Mouse (Mus musculus) gastrocnemius, postnatal 25 days (tissue): ENCODE measurements at regions not wholly inside any gene's neighbourhood (a gene's known extent, or its start where the extent isn't known, plus 50 kb on each side); places are given as distances from the start of the nearest gene placed in this dataset.

Experiments
- DNase-seq: peaks from one replicate; pipeline ENCODE4 v3.0.0; 2022

DNA sequence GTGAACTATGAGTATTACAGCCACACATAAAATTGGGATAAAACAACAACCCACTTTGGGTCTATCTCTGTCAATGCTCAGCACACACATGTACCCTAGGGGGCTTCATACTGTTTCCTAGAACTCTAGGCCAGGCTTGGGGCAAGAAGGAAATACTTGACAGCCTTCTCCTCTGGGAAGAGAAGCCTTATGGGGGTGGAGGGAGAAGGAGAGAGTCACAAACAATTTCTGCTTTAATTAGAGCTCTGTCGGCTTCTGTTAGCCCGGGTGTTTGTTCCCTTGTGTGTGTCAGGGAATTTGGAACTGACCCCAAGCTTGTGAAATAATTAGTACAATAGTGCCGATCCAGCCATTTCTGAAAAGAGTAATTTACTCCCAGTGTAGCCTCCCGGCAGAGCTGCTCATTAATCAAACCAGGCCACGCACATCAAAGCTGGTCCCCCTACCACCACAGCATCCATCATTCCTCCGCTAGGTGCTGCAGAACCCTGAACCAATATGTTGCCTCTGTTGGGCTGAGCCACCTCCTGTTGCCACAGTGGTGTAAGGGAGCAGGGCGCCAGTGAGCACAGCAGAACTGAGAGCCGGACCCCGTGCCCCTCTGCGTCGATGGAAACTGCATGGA lies 307.3 kb downstream of the Tmem114 start:
- no peak for DNase-seq

DNA sequence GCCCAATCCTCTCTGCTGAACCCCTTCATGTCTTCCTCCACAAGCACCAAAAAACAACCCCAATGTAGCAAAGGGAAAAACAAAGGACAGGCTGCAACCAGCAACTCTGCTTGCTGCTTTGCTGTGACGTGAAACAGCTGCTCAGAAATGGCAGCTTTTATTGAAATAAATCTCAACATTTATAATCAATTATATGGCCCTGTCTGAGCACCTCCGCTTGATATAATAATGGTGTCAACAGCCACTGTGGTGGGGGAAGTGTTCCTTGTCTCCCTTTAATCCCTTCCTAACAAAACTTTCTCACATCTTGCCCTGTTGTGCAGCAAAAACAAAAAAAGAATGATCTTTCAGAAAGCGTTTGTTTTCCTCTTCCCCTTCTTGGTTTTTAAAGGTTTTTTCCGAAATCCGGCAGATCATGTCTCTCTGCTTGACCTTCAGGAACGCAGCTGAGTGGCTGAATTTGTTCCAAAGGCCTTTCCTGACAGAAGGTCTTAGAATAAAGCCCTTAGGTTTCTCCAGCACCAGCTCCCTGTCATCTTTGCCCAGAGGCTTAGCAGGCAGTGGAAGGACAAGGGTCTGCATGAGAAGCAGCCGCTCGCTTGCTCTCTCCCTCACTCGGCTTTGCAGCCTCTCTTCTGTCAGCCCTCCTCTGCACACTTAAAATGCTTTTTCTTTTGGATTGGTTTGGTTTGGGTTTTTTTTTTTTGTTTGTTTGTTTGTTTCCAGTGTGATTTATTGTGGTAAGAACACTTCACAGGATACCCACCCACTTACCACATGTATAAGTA lies 313.4 kb downstream of the Tmem114 start:
- DNase-seq: no peak

DNA sequence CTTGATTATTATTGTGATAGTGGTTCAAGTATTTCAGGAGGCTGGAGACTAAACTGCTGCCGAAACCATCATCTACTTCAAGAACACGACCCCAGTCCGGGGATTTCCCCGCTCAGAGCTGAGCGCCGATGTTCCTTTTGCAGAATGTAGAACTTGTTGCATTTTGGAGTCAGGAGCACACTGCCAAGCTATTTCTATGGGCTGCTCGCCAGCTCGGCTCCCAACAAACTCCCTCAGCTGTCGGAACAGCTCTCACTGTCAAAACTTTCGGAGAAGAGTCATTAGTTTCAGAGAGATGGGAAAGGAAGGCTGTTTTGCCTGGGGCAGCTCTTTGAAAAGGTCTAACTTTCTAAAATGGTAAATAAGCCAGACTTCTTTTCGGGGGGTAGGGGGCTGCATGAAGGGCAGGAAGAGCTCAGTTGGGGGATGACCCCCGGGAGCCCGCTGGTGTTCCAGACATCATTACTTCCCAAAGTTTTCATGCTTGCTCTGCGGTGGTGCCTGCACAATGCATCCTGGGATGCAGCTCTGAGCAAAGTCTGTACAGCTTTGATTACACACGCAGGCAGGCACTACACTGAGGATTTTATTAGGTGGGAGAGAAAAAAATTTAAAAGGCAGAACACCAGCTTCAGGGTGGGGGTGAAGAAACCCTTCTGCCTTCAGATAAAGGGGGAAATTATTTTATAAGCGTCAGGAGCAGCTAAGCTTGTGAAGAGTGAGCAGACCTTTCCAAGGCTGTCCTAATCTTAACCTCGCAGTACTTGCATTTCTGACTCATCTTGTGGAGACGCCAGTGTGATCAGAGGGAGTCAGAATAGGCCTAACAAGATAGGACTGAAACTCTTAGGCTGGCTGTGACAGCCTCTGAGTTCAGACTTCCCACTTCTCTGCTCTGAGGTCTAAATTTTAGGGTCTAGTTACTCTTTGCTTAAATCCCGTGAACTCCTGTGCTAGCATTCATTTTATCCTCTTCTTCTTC lies 316.5 kb downstream of the Tmem114 start:
- DNase-seq: peak; percentile 36

DNA sequence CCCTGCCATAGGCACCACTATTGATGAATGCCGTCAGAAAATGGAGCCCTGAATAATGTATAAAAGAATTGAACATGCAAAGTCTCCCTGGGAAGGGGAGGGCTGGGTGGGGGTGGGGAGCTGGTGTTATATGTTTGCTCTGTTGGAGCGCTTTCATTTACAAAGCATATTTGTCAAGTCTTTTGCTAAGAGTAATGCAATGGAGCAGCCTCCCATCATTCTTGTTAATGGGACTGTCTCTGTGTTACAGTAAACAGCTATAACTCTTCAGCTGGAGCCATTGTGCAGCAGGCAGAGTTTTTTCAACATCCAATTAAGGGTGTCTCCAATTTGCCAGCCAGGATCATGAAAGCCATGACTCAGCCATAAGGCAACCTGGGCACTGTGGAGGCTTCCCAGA lies 345.9 kb downstream of the Tmem114 start:
- DNase-seq: no peak

DNA sequence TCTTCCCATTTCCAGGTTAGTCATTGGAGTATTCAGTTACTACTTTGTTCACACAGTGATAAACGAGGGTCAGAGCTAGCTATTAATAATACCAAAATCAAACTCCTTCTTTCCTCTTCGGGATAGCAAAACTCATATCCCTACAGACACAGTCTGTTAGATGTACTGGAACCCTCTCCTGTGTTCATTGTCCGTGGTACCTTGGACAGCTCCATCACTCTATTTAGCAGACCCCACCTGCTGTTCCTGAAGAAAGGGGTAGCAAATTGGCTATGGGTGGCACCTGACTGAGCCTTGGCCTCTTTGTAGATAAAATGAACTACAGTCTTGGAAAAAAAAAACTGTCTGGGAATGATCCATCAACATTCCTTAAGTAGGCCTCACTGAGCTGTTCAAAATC lies 346.5 kb downstream of the Tmem114 start:
- DNase-seq: no peak

DNA sequence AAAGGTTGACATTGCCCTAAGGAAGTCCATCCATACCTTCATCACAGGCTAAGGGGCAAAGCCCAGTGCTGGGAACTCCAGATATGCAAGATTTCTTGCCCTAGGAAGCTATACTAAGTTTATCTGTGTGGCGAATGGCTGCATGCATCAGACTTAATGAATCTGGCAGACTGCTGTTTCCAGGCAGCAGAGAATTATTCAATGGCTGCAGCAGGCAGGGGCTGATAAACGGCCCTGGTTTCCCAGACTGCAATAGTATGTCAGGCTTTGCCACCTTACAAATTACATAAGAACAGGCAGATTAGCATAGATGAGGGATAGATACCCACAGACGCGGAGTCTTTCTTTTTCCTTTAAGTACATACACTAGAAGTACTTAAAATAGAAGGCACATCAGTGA lies 350.2 kb downstream of the Tmem114 start:
- DNase-seq: no peak

DNA sequence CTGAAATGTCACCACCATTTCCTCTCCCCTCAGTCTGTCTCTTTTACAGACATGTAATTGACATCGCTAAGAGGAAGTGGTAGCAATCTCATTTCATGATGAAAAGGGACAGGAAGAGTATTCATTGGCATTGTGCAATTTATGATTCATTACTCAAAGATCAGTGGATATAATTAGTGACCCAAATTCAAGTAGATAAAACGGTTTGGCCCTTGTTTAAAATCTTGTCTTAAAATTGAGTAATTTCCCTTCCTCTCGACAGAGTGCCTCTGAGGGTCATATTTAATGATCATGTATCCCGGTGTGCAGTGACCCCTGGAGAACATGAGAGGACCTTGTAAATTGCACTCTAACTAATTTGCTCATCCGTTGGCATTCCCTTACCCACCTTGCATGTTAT lies 371.0 kb downstream of the Tmem114 start:
- DNase-seq: no peak

DNA sequence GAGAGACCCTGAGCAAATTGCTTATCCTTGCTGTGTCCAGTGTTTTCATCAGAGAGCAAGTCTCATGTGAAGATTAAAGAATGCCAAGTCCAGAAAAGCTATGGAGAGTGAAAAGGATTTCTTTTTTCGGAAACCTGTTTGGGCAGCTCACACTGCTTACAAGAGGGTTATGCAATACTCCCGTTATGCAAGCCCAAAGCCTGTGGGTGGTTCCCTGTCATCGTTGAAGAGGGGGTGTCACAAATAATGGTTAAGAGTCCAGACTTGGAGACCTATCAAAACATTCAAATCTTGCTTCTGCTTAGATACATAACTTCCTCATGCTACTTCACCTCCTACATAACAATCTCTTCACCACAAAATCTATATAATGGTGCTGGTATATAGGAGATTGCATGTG lies 416.0 kb downstream of the Tmem114 start:
- DNase-seq: no peak

DNA sequence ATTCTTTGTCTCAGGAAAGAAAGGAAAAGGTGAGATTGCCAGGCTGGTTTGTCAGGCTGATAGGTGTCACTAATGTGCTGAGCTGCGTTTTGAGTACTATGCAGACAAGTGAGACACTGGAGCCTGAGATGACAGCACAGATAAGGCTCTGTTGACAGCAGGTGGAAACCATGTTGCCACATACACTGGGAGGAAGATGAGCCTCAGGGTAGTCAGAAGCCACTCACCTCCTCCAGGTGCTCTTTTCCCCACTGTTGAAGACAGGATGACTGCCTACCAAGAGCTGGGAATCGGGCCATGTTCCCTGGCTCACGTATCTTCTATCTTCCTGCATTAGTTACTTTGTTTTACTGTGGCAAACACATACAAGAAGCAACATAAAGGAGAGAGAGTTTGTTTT lies 418.3 kb downstream of the Tmem114 start:
- no peak for DNase-seq

DNA sequence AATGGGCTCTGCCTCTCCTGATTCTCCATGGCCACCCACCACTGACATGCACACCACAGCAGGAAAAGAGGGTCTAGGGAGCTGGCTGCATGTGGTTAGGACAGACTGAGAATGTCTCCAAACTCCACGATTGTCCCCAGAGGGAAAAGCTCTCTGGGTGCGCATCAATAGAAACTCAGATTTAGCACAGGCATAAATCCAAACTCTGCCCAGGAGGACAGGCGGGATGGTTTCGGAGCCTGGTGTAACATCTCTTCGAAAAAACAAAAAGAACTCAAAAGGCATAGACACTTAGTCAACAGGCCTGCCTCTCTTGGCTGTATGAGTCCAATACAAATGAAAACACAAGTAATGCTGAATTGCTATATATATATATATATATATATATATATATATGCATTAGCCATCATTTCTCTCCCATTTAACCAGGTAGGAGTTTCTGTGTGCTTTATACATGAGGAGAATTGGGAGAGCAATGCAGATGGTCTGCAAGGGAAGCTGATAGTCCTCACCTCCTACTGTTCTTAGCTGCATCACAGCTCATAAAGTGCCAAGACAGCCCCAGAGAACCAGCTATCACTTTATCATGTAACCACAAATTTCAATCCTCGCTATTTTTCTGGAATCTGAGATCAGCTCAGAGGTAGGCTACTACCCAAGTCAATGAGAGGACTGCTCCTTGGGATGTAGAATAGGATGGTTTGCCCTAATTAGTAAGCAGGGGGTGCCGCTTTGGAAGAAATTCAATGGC lies 422.4 kb downstream of the Tmem114 start:
- no peak for DNase-seq

DNA sequence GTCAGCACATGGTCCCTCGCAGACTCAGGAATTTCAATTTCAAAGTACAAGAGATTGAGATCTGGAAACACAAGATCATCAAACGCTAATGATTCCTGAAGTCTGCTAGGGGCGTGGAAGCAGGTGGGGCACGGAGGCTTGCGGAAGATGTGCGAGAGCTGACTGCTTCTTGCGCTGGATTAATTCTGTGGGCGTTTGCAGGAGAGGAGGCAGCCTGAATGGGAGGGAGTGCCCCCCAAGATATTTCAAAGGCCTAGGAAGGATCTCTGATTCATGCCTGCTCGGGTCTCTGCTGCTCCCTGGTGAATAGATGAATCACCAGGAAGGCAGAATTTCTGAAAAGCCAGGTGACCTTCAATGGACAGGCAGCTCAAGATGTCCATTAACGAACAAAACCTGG lies 442.1 kb downstream of the Tmem114 start:
- DNase-seq: no peak

DNA sequence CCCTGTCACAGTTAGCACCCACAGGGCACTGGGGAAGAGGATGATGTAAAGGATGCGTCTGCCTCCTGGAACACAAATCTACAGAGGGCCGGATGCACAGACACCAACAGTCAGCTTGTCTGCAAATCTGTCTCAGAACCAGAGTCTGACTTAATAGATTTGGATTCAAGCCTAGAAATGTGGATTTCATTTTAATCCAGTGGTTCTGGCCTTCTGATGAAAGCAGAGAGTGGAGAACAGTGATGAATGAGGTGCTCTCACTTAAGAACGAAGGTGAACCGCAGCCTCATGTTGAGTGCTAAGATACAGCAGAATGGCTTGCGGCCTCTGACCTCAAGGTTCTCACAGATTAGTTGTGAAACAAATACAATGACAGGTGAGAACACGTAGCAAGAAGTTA lies 446.5 kb downstream of the Tmem114 start:
- no peak for DNase-seq

DNA sequence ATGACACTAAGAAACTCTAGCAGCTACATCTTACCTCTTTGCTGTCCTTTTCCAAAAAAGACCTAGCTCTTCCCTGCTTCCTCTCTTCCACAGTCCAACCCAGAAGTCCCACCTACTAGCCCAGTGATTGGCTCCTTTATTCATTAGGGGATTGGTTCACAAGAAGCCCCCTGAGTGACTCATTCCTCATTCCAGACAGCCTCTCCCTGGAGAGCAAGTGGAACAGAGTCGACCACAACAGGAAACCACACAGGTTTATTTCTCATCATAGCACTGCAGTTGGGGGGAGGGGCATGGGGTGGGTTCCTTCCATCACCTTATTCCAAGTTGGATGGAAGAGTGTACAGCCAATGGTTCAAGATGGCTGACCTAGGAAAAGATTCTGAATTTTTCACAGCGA lies 473.3 kb downstream of the Tmem114 start:
- no peak for DNase-seq

DNA sequence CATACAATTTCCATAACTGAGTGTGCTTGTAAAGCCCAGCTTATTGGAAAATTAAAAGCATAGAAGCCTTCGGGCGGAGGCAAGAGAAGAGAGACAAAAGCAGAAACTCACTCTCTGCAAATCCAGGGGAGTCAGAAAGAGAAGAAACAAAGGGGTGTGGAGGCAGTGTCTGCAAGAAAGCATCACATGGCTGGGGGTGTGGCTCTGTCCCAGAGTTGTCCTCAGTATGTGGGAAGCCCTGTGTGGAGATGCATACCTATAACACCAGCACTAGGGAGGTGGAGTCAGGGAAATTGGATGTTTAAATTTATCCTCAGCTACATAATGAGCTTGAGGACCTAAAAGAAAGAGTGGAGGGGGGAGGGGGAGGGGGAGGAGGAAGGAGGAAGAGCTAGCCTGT lies 482.6 kb downstream of the Tmem114 start:
- no peak for DNase-seq

DNA sequence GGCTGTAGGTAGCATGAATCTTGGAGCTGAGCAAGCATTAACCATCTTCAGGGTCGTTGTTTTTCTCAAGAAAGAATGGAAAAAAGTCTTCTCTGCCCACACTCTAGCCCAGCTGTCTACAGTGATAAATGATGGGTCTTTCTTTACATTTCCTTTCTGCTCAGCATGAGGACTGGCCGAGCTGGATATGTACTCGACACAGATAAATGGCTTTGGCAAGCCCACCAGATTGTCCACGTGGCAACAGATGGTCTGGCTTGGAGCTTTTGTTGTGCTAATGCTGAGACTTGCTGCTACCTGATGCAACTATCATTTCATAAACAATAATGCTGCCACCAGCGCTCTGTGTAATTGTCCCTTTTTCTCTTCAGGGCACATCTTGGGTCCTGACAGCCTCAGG lies 487.8 kb downstream of the Tmem114 start:
- no peak for DNase-seq

DNA sequence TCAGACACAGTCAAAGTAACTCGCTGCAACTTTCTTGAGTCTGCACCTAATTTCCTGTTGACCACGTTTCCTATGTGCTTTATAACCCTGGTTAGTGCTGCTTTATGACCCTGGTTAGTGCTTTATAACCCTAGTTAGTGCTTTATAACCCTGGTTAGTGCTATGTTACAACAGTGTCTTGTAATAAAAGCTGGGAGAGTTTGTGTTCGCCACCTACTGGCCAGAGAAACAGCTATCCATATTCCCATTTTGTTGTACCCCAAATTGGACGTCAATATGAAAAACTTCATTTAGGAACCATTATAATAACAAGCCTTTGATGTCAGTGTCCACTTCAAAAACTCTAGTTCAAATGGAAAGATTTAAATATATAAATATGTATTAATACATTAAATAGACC lies 492.6 kb downstream of the Tmem114 start:
- no peak for DNase-seq

DNA sequence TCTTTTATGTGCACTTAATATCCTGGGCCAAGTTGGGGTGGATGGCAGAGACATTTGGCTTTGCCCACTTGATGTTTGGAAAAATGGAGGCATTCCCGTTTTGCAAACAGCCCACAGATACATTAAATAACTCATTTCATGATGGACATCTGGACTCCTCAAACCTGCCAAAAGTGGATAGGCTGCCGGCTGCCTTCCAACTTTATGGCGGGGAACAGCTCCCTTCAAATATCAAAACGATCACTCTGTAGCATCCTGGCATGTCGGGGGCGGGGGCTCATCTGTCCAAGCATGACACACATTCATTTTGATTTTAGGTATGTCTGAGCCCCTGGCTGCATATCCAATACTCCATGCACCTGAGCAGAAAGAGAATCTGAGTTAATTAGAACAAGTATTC lies 493.3 kb downstream of the Tmem114 start:
- no peak for DNase-seq

DNA sequence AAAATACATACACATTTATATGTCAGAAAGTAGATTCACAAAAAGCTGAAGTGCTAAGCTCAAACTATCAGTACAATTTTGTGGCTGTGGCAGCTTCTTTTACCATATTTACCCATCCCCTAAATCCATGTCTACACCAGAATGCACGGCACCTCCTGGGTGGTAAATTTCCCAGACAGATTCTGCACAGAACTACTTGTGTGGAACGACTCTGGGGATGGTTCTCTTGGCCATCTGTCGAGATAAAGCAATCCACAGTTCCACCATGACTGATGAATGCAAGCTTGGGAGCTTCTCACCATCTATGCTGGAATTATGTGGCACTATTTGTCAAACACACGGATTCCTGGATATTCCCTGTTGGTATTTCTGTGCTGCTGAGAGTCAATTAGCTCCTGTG lies 495.8 kb downstream of the Tmem114 start:
- no peak for DNase-seq

DNA sequence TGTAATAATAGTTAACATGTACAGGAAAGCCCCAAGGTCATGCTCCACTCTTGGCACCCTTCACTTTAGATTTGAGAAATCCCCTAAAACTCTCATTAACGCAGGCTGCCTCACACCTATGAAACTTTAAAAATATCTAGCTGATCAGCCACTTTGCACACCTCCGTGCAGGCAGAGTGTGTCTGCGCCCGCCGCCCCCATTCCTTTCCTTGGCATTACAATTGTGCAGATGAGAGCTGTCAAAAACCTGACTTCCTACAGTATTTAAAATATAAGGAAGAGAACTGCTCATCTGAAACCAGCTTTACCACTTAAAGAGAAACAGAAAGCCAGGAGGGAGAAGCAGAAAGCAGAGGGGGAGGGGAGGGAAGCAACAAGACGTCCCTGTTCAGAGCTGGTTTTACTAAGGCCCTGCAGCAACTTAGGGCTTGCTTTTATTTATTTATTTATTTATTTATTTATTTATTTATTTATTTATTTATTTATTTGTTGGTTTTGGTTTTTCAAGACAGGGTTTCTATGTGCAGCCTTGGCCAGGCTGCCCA lies 496.5 kb downstream of the Tmem114 start:
- no peak for DNase-seq

DNA sequence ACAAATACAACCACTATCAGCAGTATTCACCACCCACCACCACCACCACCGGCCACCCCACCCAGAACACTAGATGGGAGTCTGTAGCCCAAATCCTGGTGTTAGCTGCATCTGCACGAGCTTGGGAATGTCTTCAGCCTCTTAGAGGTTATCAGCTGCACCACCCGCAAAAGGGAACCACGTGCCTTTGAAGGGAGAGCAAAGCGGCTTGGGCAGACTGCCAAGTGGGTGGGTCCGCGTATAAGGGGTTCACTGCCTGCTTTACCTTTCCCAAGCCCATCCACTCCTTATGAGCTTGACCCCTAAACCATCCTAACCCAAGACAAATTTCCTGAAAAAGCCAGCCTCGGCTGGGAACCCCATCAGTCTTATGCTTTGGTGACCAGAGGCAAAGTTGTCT lies 497.2 kb downstream of the Tmem114 start:
- DNase-seq: no peak

DNA sequence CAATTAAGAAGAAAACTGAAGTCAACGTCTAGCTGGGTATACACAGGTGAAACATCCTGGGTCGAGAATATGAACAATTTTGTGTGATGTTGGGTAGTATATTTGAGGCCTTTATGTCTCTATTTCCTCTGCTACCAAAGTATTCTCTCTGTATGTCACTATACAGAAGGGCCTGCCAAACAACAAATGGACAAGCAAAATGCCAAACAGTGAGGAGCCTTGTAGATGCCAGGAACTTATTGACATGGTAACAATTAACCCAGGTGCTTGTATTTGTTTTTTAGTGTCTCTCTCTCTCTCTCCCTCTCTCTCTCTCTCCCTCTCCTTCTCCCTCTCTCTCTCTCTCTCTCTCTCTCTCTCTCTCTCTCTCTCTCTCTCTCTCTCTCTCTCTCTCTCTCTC lies 529.1 kb downstream of the Tmem114 start:
- DNase-seq: no peak

DNA sequence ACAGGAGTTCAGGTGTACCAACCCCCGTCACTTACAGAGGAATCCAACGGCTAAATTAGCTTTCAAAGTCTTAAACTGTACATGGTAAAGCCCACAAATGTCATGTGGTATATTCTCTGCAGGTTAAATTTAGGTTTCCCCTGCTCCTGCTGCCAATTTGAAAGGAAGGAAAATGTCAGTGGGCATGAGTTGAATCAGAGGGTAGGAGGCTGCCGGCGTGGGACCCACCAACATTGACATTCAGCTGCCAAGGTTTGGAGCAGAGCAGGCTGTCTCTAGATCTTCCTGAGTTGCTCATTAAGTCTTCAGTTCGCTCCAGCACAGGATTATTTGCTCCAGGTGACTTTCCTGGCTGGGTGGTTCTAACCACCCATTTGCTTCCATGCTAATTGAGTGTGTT lies 532.1 kb downstream of the Tmem114 start:
- DNase-seq: no peak
